ENCODE assay signal across 38 mouse cellular contexts in the genomic region with DNA sequence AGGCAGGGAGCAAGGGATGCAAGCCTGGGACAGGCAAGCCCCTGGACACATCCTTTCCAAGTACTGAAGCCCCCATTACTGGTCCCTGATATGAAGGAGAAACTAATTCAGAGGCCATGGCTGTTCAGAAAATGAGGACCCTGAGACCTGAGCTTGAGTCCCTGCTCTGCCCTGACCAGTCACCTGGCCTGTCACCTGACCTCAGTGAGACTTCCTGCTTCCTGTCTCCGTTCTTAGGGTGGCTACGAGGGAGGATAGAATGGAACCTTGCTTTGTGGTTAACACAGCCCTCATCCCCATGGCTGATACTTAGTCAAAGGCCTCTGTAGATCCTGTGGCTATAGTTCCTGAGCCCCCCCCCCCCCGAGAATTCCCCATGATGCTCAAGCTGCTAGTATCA. TPM values are rescaled to one million over a fixed set of nuclear protein-coding genes. Genes with fewer than 3 reads are reported as not detected.
"Had no signal": no experiment of that assay in that cellular context is flagged by ENCODE, and none has a peak within 500 bp of the region (broad histone marks: within the 10 kb centered on the region; RNA-seq: fewer than 3 reads in every experiment).

No protein-coding gene starts in this region.

- H3K36me3 ChIP-seq: heart, embryonic 10.5 days; heart, embryonic 12.5 days; heart, embryonic 13.5 days; heart, embryonic 15.5 days; hindbrain, embryonic 10.5 days; hindbrain, embryonic 12.5 days; hindbrain, embryonic 13.5 days; hindbrain, embryonic 15.5 days; intestine, embryonic 15.5 days; kidney, embryonic 15.5 days had no signal

- H3K9ac ChIP-seq: heart, embryonic 12.5 days; heart, embryonic 13.5 days; heart, embryonic 15.5 days; hindbrain, embryonic 12.5 days; hindbrain, embryonic 13.5 days; hindbrain, embryonic 14.5 days; hindbrain, embryonic 15.5 days; intestine, embryonic 15.5 days; kidney, embryonic 15.5 days had no signal

- H3K4me1 ChIP-seq: hindbrain, embryonic 12.5 days; hindbrain, embryonic 15.5 days had no signal

- DNase-seq: heart, postnatal 10 days; heart, postnatal 14 days; heart, postnatal 36 days; heart, postnatal 4 days; kidney, adult 11 months; kidney, adult 18-20 months; kidney, adult 2 months; kidney, adult 8-10 months; kidney, adult 9 months; kidney, postnatal 10 days; kidney, postnatal 14 days; kidney, postnatal 25 days; kidney, postnatal 36 days; kidney, postnatal 4 days; layer of hippocampus, adult 9-11 months; layer of hippocampus, postnatal 36 days had no signal

- H3K9me3 ChIP-seq: heart, embryonic 10.5 days; heart, embryonic 12.5 days; heart, embryonic 13.5 days; heart, embryonic 15.5 days; hindbrain, embryonic 10.5 days; hindbrain, embryonic 12.5 days; hindbrain, embryonic 13.5 days; hindbrain, embryonic 15.5 days; intestine, embryonic 15.5 days; kidney, embryonic 15.5 days had no signal

- H3K27ac ChIP-seq: heart, embryonic 10.5 days; heart, embryonic 13.5 days; heart, embryonic 15.5 days; hindbrain, embryonic 10.5 days; hindbrain, embryonic 12.5 days; hindbrain, embryonic 13.5 days; hindbrain, embryonic 14.5 days; hindbrain, embryonic 15.5 days; hindbrain, postnatal 0 days; intestine, embryonic 15.5 days; kidney, embryonic 15.5 days; kidney, postnatal 0 days; layer of hippocampus, adult 2 months had no signal

- H3K27me3 ChIP-seq: hindbrain, embryonic 12.5 days; hindbrain, embryonic 13.5 days; hindbrain, embryonic 15.5 days; intestine, embryonic 15.5 days; kidney, embryonic 15.5 days had no signal

- H3K4me3 ChIP-seq: heart, embryonic 10.5 days; heart, embryonic 12.5 days; heart, embryonic 13.5 days; heart, embryonic 15.5 days; hindbrain, embryonic 10.5 days; hindbrain, embryonic 12.5 days; hindbrain, embryonic 13.5 days; hindbrain, embryonic 15.5 days; intestine, embryonic 15.5 days; kidney, embryonic 15.5 days; layer of hippocampus, adult 2 months had no signal

- H3K4me2 ChIP-seq: heart, embryonic 11.5 days; heart, embryonic 12.5 days; heart, embryonic 13.5 days; heart, embryonic 15.5 days; hindbrain, embryonic 12.5 days; hindbrain, embryonic 13.5 days; hindbrain, embryonic 14.5 days; hindbrain, embryonic 15.5 days; intestine, embryonic 15.5 days; kidney, embryonic 15.5 days had no signal

RNA-seq across cellular contexts. Expression of a gene that starts 30.0 kb away (rescaled TPM):
- total RNA-seq: heart, postnatal 10 days; heart, postnatal 14 days; heart, postnatal 25 days; heart, postnatal 36 days; heart, postnatal 4 days; hematopoietic stem cell, adult 5-6 weeks; layer of hippocampus, adult 2 months; layer of hippocampus, adult 8-10 months; layer of hippocampus, postnatal 25 days; layer of hippocampus, postnatal 36 days; left cerebral cortex, adult 18-20 months had no signal
- polyA plus RNA-seq: heart, postnatal 0 days; inflammation-experienced regulatory T-cells, adult 6 months had no signal
